Mouse (Mus musculus) MEL (cell line): Measurements from ENCODE around the gene S100a13. TPM values are rescaled to one million over a fixed set of nuclear protein-coding genes. Genes with fewer than 3 reads are reported as not detected.

Experiments used
- DNase-seq: peaks from one replicate; pipeline ENCODE4 v3.0.0; 2011; ENCODE audit warnings: low read depth, low spot score
- H3K27ac ChIP-seq: 2 replicates; pipeline ENCODE4 v1.5.1; 2012; ENCODE audit warnings: low read depth, mild to moderate bottlenecking, control low read depth, low read length, moderate library complexity; ENCODE audit not compliant: control insufficient read depth
- H3K27me3 ChIP-seq, 2 experiments: fragments of 150-350 bp in 1 of 2; sonication (generic) in 1 of 2; 2 replicates each; pipeline ENCODE4 v1.6.1; 2012; ENCODE audit warnings: low read length in 2 of 2, mild to moderate bottlenecking in 2 of 2, improper control_type of control experiment in 1 of 2, moderate library complexity in 1 of 2; ENCODE audit not compliant: insufficient read depth in 2 of 2, control insufficient read depth in 1 of 2
- H3K36me3 ChIP-seq, 2 experiments: 2 replicates each; pipeline ENCODE4 v1.6.1; 2012 to 2014; ENCODE audit warnings: low read length in 2 of 2, improper control_type of control experiment in 1 of 2, inconsistent platforms in 1 of 2, mild to moderate bottlenecking in 1 of 2; ENCODE audit not compliant: insufficient read depth in 2 of 2, control insufficient read depth in 1 of 2
- H3K4me1 ChIP-seq, 2 experiments: fragments of 150-350 bp in 1 of 2; sonication (generic) in 1 of 2; 2 replicates each; pipeline ENCODE4 v1.6.1; 2012; ENCODE audit warnings: low read length in 2 of 2, improper control_type of control experiment in 1 of 2, mild to moderate bottlenecking in 1 of 2; ENCODE audit not compliant: insufficient read depth in 2 of 2, control insufficient read depth in 1 of 2
- H3K4me3 ChIP-seq, 2 experiments: fragments of 150-350 bp in 1 of 2; sonication (generic) in 1 of 2; 2 replicates each; pipeline ENCODE4 v1.5.1; 2012; ENCODE audit warnings: low read depth in 2 of 2, low read length in 2 of 2, mild to moderate bottlenecking in 2 of 2, moderate library complexity in 2 of 2, control low read depth in 1 of 2, improper control_type of control experiment in 1 of 2; ENCODE audit not compliant: control insufficient read depth in 1 of 2, insufficient read depth in 1 of 2
- H3K79me2 ChIP-seq: 2 replicates; pipeline ENCODE4 v1.6.1; 2012; ENCODE audit warnings: mild to moderate bottlenecking, low read length, moderate library complexity; ENCODE audit not compliant: control insufficient read depth, poor library complexity, insufficient read depth
- H3K9ac ChIP-seq: 2 replicates; pipeline ENCODE4 v1.6.1; 2012; ENCODE audit warnings: low read depth, mild to moderate bottlenecking, control low read depth, low read length, moderate library complexity; ENCODE audit not compliant: control insufficient read depth, poor library complexity, severe bottlenecking
- H3K9me3 ChIP-seq: fragments of 150-350 bp; sonication (generic); replicated peaks from 2 replicates; pipeline ENCODE4 v1.6.1; 2012; ENCODE audit warnings: mild to moderate bottlenecking, low read length, improper control_type of control experiment, moderate library complexity; ENCODE audit not compliant: insufficient read depth
- BHLHE40 ChIP-seq: IDR thresholded peaks from 2 replicates; pipeline ENCODE4 v1.6.1; 2012; ENCODE audit warnings: low read depth, mild to moderate bottlenecking, inconsistent platforms, low read length, improper control_type of control experiment, borderline replicate concordance
- CTCF ChIP-seq, 3 experiments: IDR thresholded peaks in 2 of 3; conservative IDR thresholded peaks in 1 of 3; 2 replicates each; pipeline ENCODE4 v1.5.1; 2011 to 2012; ENCODE audit warnings: low read length in 3 of 3, low read depth in 2 of 3, mild to moderate bottlenecking in 2 of 3, improper control_type of control experiment in 1 of 3, inconsistent platforms in 1 of 3, mixed read lengths in 1 of 3, moderate library complexity in 1 of 3; ENCODE audit not compliant: control insufficient read depth in 1 of 3, insufficient read depth in 1 of 3, poor library complexity in 1 of 3, severe bottlenecking in 1 of 3
- E2F4 ChIP-seq: IDR thresholded peaks from 2 replicates; pipeline ENCODE4 v1.6.1; 2011; ENCODE audit warnings: low read depth, low read length, improper control_type of control experiment, borderline replicate concordance
- EP300 ChIP-seq, 2 experiments: IDR thresholded peaks; 2 replicates each; pipeline ENCODE4 v1.6.1; 2011; ENCODE audit warnings: improper control_type of control experiment in 2 of 2, low read length in 2 of 2, low read depth in 1 of 2, mild to moderate bottlenecking in 1 of 2
- GABPA ChIP-seq: IDR thresholded peaks from 2 replicates; pipeline ENCODE4 v1.6.1; 2012; ENCODE audit warnings: low read depth, mild to moderate bottlenecking, inconsistent platforms, low read length, improper control_type of control experiment, moderate library complexity
- HCFC1 ChIP-seq: IDR thresholded peaks from 2 replicates; pipeline ENCODE4 v1.6.1; 2012; ENCODE audit warnings: low read depth, mild to moderate bottlenecking, inconsistent platforms, low read length, improper control_type of control experiment, moderate library complexity
- KAT2A ChIP-seq: conservative IDR thresholded peaks from 2 replicates; pipeline ENCODE4 v1.6.1; 2012; ENCODE audit warnings: low read depth, low read length, improper control_type of control experiment, inconsistent platforms
- MAFK ChIP-seq: IDR thresholded peaks from 2 replicates; pipeline ENCODE4 v1.6.1; 2011; ENCODE audit warnings: low read depth, mild to moderate bottlenecking, low read length, improper control_type of control experiment, borderline replicate concordance
- MXI1 ChIP-seq: IDR thresholded peaks from 2 replicates; pipeline ENCODE4 v1.6.1; 2011; ENCODE audit warnings: mild to moderate bottlenecking, low read depth, low read length, improper control_type of control experiment
- MYB ChIP-seq: IDR thresholded peaks from 2 replicates; pipeline ENCODE4 v1.6.1; 2011; ENCODE audit warnings: mild to moderate bottlenecking, low read depth, low read length, improper control_type of control experiment
- NRF1 ChIP-seq: IDR thresholded peaks from 2 replicates; pipeline ENCODE4 v1.6.1; 2014; ENCODE audit warnings: low read depth, mild to moderate bottlenecking, inconsistent platforms, low read length, improper control_type of control experiment, moderate library complexity; ENCODE audit not compliant: poor library complexity, insufficient read depth, severe bottlenecking
- POLR2A ChIP-seq, 2 experiments: IDR thresholded peaks; 2 replicates each; pipeline ENCODE4 v1.6.1; 2011 to 2012; ENCODE audit warnings: low read length in 2 of 2, mild to moderate bottlenecking in 2 of 2, control low read depth in 1 of 2, improper control_type of control experiment in 1 of 2, low read depth in 1 of 2, moderate library complexity in 1 of 2; ENCODE audit not compliant: control insufficient read depth in 1 of 2, insufficient read depth in 1 of 2, poor library complexity in 1 of 2
- RAD21 ChIP-seq: IDR thresholded peaks from 2 replicates; pipeline ENCODE4 v1.6.1; 2011; ENCODE audit warnings: mild to moderate bottlenecking, low read depth, low read length, improper control_type of control experiment
- RCOR1 ChIP-seq: IDR thresholded peaks from 2 replicates; pipeline ENCODE4 v1.6.1; 2012; ENCODE audit warnings: low read depth, mild to moderate bottlenecking, inconsistent platforms, low read length, improper control_type of control experiment
- SIN3A ChIP-seq: IDR thresholded peaks from 2 replicates; pipeline ENCODE4 v1.6.1; 2012; ENCODE audit warnings: low read length, improper control_type of control experiment, inconsistent platforms
- SMC3 ChIP-seq: IDR thresholded peaks from 2 replicates; pipeline ENCODE4 v1.6.1; 2011; ENCODE audit warnings: low read depth, low read length, improper control_type of control experiment
- TAL1 ChIP-seq: IDR thresholded peaks from 2 replicates; pipeline ENCODE4 v1.6.1; 2012; ENCODE audit warnings: mild to moderate bottlenecking, inconsistent platforms, low read length, moderate library complexity, mixed read lengths
- ZC3H11A ChIP-seq: IDR thresholded peaks from 2 replicates; pipeline ENCODE4 v1.6.1; 2012; ENCODE audit warnings: low read depth, mild to moderate bottlenecking, inconsistent platforms, low read length, improper control_type of control experiment
- polyA plus RNA-seq, 2 experiments: library from polyadenylated mRNA; stranded (reverse) in 1 of 2; unstranded in 1 of 2; fragments of >175 nt in 1 of 2; fragments of >200 nt in 1 of 2; gene quantifications; 2 replicates each; pipeline versions ENCODE4 v1.2.1 to v1.2.4; 2012; ENCODE audit warnings: low replicate concordance in 2 of 2, low read depth in 1 of 2; ENCODE audit not compliant: insufficient read length in 2 of 2, insufficient read depth in 1 of 2, missing spikeins in 1 of 2
- total RNA-seq: library from RNA; depleted of rRNA; stranded (reverse); fragments of 300-350 nt; gene quantifications from 2 replicates; pipeline ENCODE4 v1.2.3, GENCODE M21; 2012

The S100a13 gene
- total and polyA plus RNA-seq, 3 experiments, result 22.0 to 29.9 TPM; not detected in 1

DNA sequence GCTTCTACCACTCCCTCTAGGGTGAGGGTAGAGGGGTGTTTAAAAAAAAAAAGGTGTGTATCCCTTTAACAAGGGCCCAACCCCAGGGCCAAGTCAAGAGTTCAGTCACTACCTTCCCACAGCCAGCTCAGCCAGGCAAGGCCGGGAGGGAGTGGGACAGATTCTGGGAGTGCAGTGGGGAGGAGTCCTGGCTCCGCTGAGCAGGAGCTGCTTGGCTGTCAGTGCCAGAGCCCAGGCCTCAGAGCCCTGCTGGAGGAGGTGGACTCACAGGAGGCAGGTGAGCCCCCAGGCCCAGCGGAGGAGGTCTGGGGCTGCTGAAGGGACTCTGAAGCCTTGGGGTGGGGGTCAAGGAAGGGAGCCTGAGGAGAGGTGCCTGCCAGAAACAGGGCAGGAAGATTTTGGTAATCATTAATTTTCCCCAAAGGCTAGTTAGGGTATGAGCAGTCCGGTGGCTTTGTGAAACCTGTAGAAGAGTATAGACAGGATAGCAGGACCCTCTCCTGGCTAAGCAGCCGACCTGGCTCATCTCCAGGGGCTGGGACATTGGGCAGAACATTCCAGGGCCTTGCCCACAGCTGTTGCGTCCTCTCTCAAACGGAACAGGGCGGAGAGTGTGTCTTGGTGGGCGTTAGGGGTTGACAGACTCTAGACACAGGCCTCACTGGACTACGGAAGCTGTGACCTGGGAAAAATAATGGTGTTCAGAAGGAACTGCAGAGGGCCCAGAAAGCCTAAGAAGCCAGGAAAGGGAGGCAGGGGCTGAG is 23.1 kb downstream of the S100a13 start, which contains the start of gene S100a16:
S100a16 (plus strand) TSS at position 114 of the 764 bp plus-strand sequence.
- no peaks in the 10 kb centered on the region for H3K36me3 ChIP-seq
- H3K9me3 ChIP-seq, result no peaks in the 10 kb centered on the region
- no peak within 1 kb of the TSS for H3K4me3 ChIP-seq
- no peak within 1 kb of the TSS for H3K27ac ChIP-seq
- no peaks in the 10 kb centered on the region for H3K4me1 ChIP-seq
- TF ChIP-seq HCFC1 (no peak), E2F4 (no peak)
- DNase-seq, result no peak
- H3K27me3 ChIP-seq, result peaks cover 17 to 18% of the 10 kb centered on the region in 2 experiments
- no peaks in the 10 kb centered on the region for H3K79me2 ChIP-seq
- no peak within 1 kb of the TSS for H3K9ac ChIP-seq

DNA sequence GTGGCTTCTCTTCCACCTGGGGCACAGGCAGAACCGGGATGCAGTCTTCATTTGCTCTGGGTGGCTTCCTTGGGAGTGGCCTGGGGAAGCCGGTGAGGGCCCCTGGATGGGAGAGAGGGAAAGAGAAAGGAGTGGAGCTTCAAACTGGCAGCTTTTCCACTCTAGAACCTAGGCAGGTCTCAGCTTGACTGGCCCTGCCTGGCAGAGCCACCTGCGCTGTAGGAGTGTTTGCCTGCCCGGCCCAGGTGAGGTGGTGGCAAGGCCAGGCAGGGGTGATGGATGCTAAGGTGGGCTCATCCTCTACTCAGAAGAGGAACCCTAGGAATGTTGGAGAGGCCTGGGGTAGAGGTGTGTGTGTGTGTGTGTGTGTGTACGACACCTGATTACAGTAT is 23.7 kb downstream of the S100a13 start:
- Histone ChIP-seq H3K4me3 (no peak overlapping the region), H3K9ac (no peak overlapping the region), H3K27me3 (peaks cover 21% of the 10 kb centered on the region in 2 experiments), H3K36me3 (no peaks in the 10 kb centered on the region), H3K4me1 (no peaks in the 10 kb centered on the region), H3K27ac (no peak overlapping the region)
- no peak for DNase-seq
- TF ChIP-seq KAT2A (no peak), RCOR1 (no peak), POLR2A (IDR thresholded peaks at IDR 0.05; ENCODE audit: control insufficient read depth in 1 of 2, insufficient read depth in 1 of 2, low read depth in 1 of 2, low read length in 2 of 2, poor library complexity in 1 of 2) (no peak)
- TF ChIP-seq, all 39 proteins: peak for 0
- no peaks in the 10 kb centered on the region for H3K9me3 ChIP-seq
- no peaks in the 10 kb centered on the region for H3K79me2 ChIP-seq

DNA sequence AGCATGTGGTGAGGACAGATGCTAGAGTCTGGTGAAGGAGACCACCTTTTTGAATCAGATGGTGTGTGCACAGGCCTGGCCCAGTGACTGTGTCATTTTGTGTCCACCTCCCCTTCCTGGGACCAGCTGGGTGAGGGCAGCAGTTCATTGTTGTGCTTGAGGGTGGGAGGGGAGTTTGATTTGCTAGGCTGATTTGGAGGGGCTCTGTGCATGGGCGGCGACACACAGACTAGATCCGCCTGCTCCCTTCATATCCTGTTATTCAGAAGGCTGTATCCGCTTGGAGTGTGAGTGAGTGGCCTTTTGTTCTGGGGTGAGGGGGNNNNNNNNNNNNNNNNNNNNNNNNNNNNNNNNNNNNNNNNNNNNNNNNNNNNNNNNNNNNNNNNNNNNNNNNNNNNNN is 26.7 kb downstream of the S100a13 start:
- H3K27ac ChIP-seq, result no peak overlapping the region
- no peak for DNase-seq
- no peak overlapping the region for H3K9ac ChIP-seq
- no peaks in the 10 kb centered on the region for H3K4me1 ChIP-seq
- peaks cover 14 to 21% of the 10 kb centered on the region in 2 experiments for H3K27me3 ChIP-seq
- no peak for TF ChIP-seq KAT2A
- TF ChIP-seq POLR2A (IDR thresholded peaks at IDR 0.05; ENCODE audit: control insufficient read depth in 1 of 2, insufficient read depth in 1 of 2, low read depth in 1 of 2, low read length in 2 of 2, poor library complexity in 1 of 2), result no peak
- TF ChIP-seq, all 39 proteins: peak for 0
- Histone ChIP-seq H3K9me3 (no peaks in the 10 kb centered on the region), H3K4me3 (no peak overlapping the region), H3K36me3 (no peaks in the 10 kb centered on the region), H3K79me2 (no peaks in the 10 kb centered on the region)

DNA sequence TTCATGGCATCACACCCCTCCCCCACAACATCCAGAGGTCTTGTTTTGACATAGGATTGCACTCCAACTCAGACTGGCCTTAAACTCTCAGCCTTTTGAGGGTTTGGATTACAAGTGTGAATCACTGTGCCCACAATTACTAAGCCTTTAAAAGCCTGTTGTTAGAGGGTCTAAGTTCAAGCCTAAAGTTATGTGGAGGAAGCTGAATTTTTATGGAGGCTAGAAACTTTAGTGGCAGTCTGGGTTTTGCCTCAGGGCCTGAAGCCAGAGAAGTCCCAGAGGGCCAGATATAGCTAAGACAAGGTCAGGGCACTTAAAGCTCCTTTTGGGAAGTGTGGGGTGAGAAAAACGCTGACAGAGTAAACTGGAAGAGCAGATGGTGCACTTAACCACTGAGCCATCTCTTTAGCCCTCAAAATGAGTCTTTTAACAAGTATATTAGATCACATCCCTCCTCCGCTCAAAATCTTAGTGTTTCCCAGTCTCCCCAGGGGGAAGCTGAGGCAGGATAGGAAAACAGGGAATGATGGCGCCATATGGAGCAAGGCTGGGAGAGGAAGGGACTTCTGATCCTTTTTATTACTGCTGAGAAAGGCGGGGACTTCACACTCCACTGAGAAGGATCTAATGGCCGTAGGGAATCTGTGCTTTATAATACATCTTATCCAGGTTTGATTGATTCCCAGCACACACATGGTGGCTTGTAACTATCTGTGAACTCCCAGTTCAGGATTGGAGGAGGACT is 35.6 kb downstream of the S100a13 start:
- Histone ChIP-seq H3K4me3 (no peak overlapping the region), H3K27me3 (peaks cover 13 to 39% of the 10 kb centered on the region in 2 experiments), H3K79me2 (no peaks in the 10 kb centered on the region), H3K27ac (no peak overlapping the region), H3K9ac (no peak overlapping the region), H3K9me3 (no peaks in the 10 kb centered on the region), H3K36me3 (no peaks in the 10 kb centered on the region), H3K4me1 (no peaks in the 10 kb centered on the region; a peak in 1 of 4 replicates)
- no peak for DNase-seq
- no peak for TF ChIP-seq BHLHE40
- TF ChIP-seq ZC3H11A, result no peak
- TF ChIP-seq NRF1, result no peak
- TF ChIP-seq GABPA, result no peak
- no peak for TF ChIP-seq TAL1
- no peak for TF ChIP-seq EP300 (IDR thresholded peaks at IDR 0.05; ENCODE audit: low read depth in 1 of 2, low read length in 2 of 2)
- no peak for TF ChIP-seq MYB
- no peak for TF ChIP-seq SIN3A
- TF ChIP-seq RAD21, result no peak
- no peak for TF ChIP-seq CTCF (IDR thresholded peaks at IDR 0.05 in 2 of 3, conservative IDR thresholded peaks at IDR 0.05 in 1 of 3; ENCODE audit: control insufficient read depth in 1 of 3, insufficient read depth in 1 of 3, low read depth in 2 of 3, low read length in 3 of 3, poor library complexity in 1 of 3, severe bottlenecking in 1 of 3)
- no peak for TF ChIP-seq SMC3
- no peak for TF ChIP-seq MAFK
- TF ChIP-seq MXI1, result no peak
